Mouse (Mus musculus): ENCODE results near the gene Stx1b.
"Not testable (repeated sequence)": the region's sequence is repeated elsewhere in the genome, so short reads cannot be mapped to it uniquely, and the experiment has no call there.

Gene Stx1b

DNA sequence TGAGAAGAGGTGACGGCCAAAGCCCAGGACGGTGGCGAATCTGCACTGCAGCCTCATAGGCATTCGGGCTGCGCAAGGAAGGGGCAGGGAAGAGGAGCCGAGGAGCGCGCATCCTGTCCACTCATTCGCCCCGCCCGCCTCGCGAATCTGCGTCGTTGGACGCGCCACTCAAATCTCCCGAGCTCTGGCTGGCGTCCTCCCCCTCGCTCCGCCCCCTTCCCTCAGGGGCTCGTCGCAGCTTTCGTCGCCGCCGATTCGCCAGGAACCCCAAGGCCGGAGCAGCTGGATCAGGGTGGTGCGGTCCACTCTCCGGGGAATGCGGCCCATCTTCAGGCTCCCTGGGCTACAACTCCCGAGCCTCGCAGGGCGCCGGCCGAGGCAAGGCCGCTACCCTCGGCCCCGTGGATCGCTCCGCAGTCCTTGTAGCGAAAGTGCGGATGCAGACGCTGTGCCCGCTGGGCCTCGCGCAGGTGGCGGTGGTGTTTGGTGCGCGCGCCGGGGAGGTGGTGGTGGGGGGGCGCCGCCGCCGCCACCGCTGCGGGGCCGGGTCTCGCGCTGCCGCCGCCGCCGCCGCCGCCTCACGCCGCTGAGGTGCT is 47.4 kb downstream of the Stx1b start:
- DNase-seq (ENCODE audit: low read depth, low spot score), result peak; percentile 97

DNA sequence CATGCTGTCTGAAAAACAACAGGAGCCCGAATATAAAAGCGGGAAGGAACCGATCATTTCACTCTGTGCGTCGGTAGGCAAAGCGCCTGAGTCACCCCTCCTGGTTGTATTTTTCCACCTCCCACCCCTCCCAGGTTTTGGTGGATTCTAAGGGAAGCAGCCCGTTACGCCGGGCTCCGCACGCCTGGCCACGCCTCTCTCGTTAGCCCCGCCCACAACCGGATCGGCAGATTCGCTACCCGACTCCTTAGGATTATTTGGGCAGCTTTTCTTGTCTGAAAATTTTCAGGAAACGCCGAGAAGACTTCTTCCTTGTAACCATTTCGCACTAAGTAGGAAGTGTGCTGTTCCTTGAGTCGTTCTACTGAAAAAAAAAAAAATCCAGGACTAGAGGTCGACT is 47.9 kb downstream of the Stx1b start, which contains the start of gene Setd1a:
Gene Setd1a, plus strand, starts transcription at position 245 of the 400 bp plus-strand sequence.
- DNase-seq (ENCODE audit: low read depth, low spot score), result peak; percentile 87

GRCm38 (mm10) chr7:127775837-127776236 is 48.5 kb downstream of the Stx1b start:
- not testable (repeated sequence) for DNase-seq (ENCODE audit: low read depth, low spot score)

DNA sequence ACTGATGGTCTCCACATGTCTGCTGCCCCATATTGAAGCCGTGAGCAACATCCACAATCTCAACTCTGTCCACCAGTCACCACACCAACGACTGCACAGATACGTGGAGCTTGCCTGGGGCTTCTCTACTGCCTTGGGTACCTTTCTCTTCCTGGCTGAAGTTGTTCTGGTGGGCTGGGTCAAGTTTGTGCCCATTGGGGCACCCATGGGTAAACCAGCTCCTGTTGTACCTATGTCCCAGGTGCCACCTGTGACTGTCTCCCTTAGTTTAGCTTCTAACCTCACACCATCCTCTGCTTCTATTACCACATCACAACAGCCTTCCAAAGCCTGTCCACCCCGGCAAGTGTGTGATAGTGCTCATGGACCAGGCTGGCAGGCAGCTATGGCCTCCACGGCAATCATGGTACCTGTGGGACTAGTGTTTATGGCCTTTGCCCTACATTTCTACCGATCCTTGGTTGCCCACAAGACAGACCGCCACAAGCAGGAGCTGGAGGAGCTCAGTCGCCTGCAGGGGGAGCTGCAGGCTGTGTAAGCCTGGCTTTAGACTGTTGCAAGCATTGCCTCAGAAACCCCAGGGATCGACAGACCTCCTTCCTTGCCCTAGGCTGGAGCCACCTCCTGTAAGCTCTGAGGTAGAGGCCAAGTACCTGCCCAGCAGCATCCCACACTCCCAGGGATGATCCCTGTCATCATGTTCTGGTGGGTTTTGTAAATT is 50.5 kb downstream of the Stx1b start:
- DNase-seq (ENCODE audit: low read depth, low spot score), result peak; percentile 91

DNA sequence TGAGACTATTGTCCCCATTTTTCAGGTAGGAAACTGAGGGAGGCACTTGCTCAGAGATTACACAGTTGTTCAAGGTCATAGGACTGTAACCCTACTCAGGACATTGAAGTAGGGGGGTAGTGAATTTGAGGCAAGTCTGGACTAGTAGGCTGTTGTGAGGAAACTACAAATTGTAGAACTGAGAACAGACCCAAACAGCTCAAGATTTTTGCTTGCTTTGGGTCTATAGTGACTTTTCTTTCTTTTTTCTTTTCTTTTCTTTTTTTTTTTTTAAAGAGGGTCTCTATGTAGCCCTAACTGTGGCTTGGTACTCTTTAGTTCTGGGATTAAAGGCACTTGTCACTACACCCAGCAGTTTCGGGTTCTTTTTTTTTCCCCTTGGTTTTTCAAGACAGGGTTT is 51.8 kb downstream of the Stx1b start:
- DNase-seq (ENCODE audit: low read depth, low spot score), result no peak

DNA sequence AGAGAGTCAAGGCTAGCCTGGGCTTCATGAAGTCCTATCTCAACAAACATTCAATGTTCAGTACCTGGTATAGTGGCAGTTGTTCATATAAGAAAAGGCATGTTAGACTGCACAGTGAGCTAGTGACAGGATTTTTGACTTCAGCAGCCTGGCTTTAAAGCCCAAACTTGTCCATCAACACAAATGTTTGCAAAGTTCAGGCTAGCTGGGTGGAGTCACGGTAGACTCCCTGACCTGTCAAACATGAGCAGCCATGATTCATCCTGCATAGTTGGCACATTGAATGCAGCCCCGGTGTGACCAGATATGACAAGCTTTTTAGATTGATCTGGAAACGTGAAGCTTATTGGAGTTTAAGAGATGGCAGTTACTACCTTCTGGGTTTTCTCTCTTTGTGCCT is 52.3 kb downstream of the Stx1b start:
- no peak for DNase-seq (ENCODE audit: low read depth, low spot score)

DNA sequence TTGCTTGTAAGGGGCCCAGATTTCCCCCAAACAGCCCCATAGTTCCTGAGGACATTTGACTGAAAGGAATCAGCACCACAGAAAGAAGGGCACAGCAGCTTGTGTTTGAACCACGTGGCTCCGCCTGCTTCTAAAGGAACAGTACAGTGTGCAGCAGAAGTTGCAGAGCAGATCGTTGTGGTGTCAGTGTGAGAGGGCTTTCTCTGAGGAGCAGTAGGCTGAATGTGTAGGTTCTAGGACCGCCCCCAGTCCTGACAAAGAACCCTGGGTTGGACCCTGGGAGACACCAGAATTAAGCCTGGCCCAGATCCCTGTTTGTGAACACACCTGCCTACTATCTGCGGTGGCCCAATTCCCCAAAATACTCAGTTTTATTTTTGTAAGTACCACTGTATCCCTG is 53.1 kb downstream of the Stx1b start:
- peak; percentile 50 for DNase-seq (ENCODE audit: low read depth, low spot score)

GRCm38 (mm10) chr7:127770039-127770905 is 54.1 kb downstream of the Stx1b start:
- no peak for DNase-seq (ENCODE audit: low read depth, low spot score)

GRCm38 (mm10) chr7:127769651-127770038 is 54.7 kb downstream of the Stx1b start, which contains the start of gene Orai3:
Gene Orai3, plus strand, starts transcription at chr7:127769815.
- peak; percentile 77 for DNase-seq (ENCODE audit: low read depth, low spot score)

GRCm38 (mm10) chr7:127768997-127769593 is 55.3 kb downstream of the Stx1b start:
- DNase-seq (ENCODE audit: low read depth, low spot score), result peak; percentile 100

GRCm38 (mm10) chr7:127768346-127768996 is 55.9 kb downstream of the Stx1b start:
- DNase-seq (ENCODE audit: low read depth, low spot score), result no peak

- DNase-seq (ENCODE audit: low read depth, low spot score), result no peak
Measured at GRCm38 (mm10) chr7:127767671-127768345, 56.5 kb downstream of the Stx1b start.

DNA sequence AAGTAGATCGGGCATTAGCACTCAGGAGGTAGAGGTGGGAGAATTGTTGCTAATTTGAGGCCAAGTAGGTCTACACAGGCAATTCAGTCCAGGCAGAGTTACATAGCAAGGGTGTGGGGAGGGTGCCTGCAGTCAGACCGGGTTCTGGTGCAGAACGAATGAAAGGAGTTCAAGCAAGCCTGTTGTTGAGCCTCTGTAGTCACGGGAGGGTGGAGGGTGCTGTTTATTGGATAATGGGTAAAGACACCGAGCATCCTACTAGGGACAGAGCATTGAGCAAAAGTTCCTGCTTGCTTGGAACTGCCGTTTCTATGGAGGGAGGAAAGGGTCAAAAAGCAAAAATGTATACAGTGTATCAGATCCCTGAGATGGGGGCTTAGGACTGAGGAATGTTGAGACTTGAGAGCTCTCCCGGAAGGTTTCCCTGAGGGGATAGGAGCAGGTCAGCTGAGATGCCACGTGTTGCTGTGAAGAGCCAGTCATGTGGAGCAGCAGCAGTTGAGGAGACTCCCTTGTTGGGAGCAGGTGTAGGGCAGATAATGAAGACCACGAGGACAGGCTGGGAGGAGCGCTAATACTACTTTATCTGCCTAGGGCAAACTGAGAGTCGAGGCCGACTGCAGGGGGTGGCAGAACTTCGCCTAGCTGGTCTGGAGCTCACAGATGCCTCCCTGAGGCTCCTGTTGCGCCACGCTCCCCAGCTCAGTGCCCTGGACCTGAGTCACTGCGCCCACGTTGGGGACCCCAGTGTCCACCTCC is 57.3 kb downstream of the Stx1b start:
- peak; percentile 33 for DNase-seq (ENCODE audit: low read depth, low spot score)

DNA sequence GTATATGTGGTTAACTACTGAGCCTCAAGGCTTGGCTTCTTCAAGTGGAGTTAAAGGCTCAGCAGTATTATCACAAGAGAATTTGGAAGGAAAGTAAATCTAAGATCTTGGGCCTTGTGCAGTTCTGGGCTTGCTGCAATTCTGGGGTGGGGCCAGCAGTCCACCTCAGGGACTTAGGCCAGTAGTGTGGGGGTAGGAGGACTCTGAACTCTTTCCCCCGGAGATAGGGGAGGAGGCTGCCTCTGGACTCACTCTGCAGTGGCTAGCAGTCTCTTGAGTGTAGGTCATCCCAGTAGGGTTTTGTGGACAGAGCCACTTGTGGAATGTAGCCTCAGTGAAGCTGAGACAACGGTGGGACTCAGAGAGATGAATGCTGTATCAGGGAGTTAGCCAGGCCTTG is 58.6 kb downstream of the Stx1b start:
- DNase-seq (ENCODE audit: low read depth, low spot score), result no peak

GRCm38 (mm10) chr7:127763642-127764041 is 60.7 kb downstream of the Stx1b start:
- no peak for DNase-seq (ENCODE audit: low read depth, low spot score)

DNA sequence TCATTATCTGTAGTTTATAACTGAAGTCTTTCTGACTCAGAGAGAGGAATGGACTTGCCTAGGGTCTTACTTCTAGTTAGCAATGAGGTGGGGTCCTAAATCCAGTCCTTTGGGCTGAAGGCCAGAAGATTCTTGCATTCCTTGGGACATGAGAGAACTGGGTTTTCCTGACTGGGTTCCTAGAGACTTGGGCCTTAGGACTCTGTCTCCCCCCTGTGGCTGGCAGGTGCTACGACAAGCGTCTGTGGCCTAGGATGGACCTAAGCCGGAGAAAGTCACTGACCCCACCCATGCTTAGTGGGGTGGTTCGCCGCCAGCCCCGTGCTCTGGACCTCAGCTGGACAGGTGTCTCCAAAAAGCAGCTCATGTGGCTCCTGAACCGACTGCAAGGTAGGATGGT is 63.3 kb downstream of the Stx1b start:
- DNase-seq (ENCODE audit: low read depth, low spot score), result peak; percentile 80

- no peak for DNase-seq (ENCODE audit: low read depth, low spot score)
Measured at GRCm38 (mm10) chr7:127760478-127760877, 63.9 kb downstream of the Stx1b start.

GRCm38 (mm10) chr7:127759716-127760115 is 64.6 kb downstream of the Stx1b start:
- DNase-seq (ENCODE audit: low read depth, low spot score), result no peak

Data from ES-CJ7 (cell line).